Mouse (Mus musculus): Measurements from ENCODE around the gene Eya2.

- TF ChIP-seq POLR2A (IDR thresholded peaks at IDR 0.05; ENCODE audit: low read depth, low read length) (no peak), CTCF (IDR thresholded peaks at IDR 0.05; ENCODE audit: borderline replicate concordance, insufficient read depth, low read length) (no peak)
These were observed 190.6 kb downstream of the Eya2 start for GRCm38 (mm10) chr2:165785312-165786036.
